Mouse (Mus musculus): Measurements from ENCODE around the gene Ctf1. TPM values are rescaled to one million over a fixed set of nuclear protein-coding genes. Genes with fewer than 3 reads are reported as not detected.
"Not testable (repeated sequence)": the region's sequence is repeated elsewhere in the genome, so short reads cannot be mapped to it uniquely, and the experiment has no call there.

Gene Ctf1
- total RNA-seq, 1 experiment from 2014 or later = 5.1 TPM

DNA sequence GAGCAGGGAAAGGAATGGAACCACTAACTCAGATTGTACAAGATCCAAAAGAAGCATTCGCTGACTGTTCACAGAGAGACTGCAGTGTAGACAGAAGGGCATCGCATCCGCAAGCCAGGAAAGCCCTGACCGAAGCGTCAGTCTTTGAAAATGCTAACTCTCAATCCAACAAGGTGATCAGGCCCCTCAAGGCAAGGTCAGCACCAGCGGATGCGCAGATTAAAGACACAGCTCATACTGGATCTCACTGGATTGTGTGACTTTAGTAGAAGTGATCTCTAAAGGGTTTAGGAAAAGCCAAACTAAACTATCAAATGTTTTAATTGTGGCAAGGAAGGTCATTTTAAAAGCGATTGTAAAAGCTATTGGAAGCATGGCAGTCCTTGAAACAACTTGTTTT lies 19.2 kb upstream of the Ctf1 start:
- no peak for DNase-seq

DNA sequence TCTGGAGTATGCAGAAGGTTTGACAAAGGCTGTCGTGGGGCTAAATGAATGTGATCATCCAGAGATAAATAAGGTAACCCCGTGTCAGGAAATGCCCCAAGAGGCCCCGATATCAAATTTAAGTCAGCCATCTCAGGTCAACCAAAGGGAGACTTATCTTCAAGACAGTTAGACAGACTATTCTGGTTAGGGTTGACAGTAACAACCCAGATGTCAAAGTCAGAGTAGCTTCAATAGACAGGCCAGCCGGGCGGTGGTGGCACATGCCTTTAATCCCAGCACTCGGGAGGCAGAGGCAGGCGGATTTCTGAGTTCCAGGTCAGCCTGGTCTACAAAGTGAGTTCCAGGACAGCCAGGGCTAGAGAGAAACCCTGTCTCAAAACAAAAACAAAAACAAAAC lies 18.8 kb upstream of the Ctf1 start:
- not testable (repeated sequence) for DNase-seq

DNA sequence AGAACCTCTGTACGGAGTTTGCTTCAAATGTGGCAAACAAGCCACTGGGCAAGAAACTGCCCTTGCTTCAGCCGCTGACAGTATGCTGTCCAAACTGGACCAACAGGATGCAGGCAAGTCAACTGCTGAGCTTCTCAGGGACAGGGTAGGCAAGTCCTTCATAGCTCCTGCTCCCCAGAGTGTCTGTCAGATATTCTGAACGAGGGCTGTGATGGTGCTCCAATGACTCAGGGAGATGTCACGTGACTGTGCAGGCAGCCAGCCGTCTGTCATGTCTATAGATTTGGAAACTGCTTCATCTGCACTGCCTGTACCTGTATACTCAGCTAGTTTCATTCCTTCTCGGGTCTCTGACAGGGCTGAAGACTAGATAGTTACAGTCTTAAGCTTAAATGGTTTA lies 13.6 kb upstream of the Ctf1 start:
- peak; percentile 62 for DNase-seq

DNA sequence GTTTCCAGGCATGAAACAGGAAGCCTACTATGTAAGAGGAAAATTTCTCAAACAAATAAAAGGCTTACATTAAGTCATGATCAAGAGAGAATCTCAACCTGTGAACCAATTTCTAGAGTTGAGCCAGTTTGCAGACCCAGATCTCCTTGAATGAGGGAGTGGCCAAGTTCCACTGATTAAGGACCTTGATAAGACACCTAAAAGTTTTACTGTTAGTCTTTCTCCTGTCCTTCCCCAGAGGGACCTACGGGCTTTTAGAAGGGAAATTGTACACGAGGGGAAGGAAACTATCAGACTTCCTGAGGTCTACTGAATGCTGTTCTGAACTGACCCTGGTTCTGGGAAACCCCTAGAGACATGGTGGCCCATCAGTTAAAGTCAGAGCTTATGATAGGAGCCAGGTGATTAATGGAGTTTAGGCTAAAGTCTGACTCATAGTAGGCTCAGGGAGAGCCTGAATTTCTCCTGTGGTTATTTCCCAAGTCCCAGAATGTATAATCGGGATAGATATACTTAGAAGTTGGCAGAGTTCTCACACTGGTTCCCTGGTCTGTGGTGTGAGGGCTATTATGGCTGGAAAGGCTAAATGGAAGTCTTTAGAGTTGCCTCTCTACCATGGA lies 11.7 kb upstream of the Ctf1 start:
- DNase-seq = no peak

DNA sequence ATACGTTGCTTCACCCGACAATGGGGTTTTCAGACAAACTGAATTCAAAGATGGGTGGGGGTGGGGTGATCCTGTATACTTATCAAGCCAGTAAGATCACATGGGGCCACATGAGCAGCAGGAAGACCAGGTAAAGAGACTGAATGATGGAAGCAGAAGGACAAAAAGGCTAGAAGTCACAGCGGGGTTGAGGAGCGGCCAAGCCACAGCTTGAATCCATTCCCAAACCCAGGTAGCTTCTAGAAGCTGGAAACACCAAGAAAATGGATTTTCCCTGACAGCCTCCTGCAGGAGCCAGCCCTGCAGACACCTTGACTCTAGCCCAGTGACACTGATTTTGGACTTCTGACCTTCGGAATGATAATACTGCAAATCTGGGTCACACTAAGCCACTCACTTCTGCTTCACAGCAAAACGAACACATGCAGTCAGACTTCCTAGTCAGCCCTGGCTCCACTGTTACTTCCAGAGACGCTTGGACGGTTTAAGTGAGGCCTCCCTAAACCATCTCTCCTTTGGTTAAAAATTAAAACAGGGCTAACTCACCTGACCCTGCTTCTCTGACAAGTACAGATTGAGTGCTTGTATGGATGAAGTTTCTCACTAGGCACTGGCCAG lies 8.9 kb upstream of the Ctf1 start:
- DNase-seq = no peak

DNA sequence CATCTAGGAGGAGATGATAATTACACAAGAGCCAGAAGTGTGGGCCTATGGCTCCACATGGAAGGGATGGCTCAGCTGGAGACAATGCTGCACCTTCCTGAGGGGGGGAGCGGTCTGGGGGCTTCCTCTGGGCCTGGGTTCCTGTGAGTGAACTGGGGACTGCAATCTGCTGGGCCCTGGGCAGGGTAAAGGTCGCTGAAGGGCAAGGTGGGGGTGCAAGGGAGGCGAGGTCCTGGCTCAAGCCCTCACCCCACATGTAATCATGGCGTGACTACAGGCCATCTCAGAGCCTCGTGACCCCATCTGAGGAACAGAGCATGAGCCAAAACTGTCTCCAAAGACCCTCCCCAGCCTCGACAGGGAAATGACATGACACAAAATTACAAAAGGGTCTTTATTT lies 7.9 kb upstream of the Ctf1 start:
- DNase-seq = no peak

DNA sequence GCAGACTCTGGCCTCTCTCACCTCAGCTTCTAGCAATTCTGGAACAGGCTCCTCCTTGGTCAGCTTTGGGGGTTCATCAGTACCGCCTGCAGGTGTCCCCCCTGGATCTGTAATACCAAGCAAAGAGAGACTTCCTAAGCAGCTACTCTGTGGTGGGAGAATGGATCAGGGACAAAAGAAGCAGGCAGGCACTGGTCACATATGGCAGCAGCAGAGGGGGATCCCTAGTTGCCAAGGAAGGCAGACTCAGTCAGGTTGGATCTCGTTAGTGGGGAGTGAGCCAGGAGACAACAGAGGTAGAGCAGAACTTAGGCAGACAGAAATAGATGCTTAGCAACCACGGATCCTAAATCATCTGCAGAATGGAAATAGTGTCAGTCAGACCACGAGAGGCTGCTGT lies 6.8 kb upstream of the Ctf1 start:
- no peak for DNase-seq

DNA sequence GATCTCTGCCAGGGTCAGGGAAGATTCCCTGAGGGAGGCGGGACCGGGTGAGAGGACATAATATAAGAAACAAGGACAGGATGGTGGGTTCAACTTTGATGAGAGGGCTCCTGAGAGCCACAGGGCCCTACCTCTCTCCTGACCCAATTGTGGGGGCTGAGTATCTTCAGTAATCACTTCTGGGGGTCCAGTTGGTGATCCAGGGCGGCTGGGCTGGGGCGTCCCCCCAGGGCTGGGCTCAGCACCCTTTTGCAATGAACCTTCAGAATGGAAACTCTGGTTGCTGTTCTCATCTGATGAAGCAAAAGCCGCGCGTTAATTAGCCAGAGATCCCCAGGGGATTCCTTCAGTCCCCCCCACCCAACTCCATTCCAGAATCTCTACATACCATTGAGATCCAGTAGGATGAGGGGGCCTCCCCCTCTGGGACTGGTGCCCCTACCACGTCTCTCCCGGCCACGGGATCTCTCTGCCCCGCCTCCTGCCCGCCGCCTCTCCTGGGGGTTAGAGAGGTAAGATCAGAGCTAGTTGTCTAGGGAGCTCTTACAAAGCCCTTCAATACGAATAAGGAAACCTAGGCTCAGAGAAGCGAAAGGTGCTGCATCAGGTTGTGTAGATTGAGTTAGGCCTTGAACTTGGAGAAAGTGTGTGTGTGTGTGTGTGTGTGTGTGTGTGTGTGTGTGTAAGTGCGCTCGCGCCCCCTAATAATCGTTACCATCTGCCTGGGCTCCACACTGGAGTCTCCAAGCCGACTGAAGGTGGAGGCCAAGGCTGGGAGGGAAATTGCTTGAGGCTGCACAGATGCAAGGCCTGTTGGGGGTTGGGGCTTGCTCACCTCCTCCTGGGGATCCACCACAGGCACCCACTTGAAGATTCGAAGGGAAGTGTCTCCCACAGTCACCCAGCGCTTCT lies 5.2 kb upstream of the Ctf1 start:
- DNase-seq = peak; percentile 40

DNA sequence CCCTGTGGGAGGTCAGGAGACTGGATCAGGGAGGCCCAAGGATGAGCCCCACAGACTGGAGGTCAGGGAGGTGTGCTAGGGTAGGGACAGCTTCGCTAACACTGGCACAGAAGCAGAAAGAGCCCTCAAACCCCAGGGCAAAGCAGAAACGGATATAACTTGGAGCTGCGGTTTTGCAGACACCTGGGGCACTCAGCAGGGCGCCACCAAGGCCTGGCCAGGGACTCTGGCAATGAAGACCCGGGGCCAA lies 4.7 kb upstream of the Ctf1 start:
- DNase-seq = no peak

DNA sequence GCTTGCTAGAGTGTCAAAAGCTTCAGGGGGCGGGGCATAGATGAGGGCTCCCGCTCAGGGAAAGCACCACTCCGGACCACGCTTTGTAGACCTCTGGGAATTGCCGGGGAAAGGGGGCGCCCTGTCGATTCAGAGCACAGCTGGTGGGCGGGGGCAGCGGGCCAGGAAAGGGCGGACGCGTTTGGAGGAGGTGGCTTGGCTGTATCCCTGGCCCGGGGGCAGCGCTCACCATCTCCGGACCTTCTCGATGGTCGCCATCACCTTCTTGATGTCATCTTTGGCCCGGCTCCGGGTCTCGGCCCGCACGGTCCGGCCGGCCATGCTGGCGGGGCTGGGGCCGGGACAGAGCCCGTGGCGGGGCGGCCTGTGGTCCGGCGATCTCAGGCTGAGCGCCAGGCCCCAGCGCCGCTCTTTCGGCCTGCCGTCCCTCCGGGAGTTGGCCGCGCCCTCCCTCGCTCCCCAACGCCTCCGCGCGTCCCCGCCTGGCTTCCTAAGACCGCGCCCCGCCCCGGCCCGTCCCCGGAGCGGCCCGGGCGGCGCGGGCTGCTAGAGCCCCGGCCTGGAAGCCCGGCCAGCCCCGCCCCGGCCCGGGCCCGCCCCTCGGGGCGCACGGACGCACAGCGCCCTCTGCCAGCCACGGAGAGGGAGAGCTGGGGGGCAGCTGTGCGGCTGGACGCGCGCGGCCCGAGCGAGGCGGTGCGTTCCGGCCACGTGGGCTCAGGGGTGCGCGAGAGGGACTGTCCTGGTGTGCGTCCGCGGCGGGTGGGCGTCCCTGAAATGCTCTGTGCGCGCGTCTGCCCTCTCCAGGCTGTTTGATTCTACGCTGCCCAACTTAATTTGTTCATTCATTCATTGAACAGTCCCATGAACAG lies 4.1 kb upstream of the Ctf1 start, which contains the start of gene Bcl7c:
Gene Bcl7c (minus strand): TSS at position 727 of the 872 bp plus-strand sequence.
- peak; percentile 96 for DNase-seq

DNA sequence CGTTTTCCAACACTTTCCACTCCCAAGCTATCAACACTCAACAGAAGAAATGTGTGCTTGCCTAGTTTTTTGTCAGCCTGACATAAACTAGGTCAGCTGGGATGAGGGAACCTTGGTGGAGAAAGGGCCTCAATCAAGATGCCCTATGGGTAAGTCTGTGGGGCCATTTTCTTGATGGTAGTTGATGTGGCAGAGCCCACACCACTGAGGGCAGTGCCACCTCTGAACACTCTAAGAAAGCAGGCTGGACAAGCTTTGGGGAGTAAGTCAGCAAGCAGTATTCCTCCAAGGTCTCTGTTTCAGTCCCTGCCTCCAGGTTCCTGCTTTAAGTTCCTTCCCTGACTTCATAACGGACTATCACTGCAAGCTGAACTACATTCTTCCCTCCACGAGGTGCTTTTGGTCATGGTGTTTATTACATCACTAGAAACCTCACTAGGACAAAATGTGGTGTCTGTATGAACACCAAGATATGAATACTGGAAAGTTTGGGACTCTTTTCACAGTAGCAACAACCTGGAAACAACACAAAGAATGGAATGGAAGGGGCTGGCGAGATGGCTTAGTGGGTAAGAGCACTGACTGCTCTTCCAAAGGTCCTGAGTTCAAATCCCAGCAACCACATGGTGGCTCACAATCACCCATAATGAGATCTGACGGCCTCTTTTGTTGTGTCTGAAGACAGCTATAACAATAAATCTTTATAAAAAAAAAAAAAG lies 3.1 kb upstream of the Ctf1 start:
- no peak for DNase-seq

DNA sequence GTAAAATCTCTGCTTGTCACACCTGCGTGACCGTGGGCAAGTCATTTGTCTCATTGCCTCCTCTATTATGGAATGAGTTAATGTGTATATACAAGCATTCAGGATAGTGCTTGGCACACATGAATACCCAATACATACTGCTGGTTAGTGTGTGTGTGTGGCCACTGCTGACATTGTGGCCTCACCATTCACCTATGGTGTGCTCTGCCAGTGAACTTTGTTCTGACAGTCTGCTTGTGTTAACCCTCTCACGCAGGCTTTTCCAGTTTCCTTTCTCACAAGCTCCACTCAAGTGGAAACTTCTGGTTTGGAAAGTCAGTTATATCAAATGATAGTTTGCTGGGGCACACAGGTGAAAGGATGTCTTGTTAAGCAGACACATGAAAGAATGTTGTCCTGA lies 1.5 kb upstream of the Ctf1 start:
- DNase-seq = no peak

DNA sequence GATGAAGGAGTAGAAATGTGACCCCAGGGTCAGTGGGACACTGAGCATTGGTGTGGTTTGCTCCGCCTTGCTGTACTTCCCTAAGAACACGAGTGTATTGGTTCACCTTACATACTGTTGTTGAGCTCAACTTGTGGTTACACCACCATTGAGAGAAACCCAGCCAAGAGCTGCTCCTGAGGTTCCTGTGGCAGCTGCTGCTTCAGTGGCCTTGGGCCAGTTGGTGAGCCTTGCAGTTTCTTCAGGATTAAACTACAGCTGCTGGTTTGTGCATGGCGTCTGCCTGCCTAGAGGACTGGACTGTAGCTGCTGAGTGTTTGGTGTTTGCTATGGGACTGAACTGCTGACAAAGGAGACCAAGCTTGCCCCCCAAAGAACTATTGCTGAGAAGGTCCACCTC lies 1.1 kb upstream of the Ctf1 start:
- DNase-seq = no peak

DNA sequence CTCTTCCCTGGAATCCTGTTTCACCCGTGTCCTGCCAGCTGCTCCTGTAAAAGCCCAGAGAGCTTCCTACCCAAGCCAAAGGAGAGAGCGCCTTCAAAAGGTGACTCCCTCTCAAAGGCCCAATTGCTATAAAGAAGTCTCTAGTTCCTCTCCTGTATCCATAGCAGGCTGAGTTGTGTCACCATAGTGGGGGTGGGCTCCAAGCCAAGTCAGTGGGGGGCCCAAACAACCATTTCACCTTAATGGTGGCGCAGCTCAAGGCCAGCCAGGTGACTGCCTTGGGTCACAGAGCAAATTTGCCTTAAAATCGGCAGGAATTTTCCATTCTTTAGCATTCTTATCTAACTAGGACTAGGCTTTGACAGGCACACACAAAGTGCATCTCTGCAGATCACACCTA lies 2.3 kb downstream of the Ctf1 start:
- no peak for DNase-seq

DNA sequence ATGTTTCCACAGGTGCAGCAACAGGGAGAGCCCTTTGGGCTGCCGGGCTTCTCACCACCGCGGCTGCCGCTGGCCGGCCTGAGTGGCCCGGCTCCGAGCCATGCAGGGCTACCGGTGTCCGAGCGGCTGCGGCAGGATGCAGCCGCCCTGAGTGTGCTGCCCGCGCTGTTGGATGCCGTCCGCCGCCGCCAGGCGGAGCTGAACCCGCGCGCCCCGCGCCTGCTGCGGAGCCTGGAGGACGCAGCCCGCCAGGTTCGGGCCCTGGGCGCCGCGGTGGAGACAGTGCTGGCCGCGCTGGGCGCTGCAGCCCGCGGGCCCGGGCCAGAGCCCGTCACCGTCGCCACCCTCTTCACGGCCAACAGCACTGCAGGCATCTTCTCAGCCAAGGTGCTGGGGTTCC lies 4.5 kb downstream of the Ctf1 start:
- peak; percentile 84 for DNase-seq

DNA sequence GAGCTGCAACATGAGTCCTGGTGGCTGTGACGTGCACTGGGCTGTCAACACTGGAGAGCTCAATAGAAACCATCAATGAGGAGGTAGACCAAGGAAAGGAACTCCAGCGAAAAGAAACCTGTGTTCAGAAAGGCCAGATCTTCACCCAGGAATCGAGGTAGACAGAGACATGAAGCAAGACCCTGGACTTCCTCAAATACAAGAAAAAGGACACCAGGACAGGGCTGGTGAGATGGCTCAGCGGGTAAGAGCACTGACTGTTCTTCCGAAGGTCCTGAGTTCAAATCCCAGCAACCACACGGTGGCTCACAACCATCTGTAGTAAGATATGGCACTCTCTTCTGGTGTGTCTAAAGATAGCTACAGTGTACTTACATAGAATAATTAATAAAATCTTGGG lies 5.8 kb downstream of the Ctf1 start:
- DNase-seq = no peak

DNA sequence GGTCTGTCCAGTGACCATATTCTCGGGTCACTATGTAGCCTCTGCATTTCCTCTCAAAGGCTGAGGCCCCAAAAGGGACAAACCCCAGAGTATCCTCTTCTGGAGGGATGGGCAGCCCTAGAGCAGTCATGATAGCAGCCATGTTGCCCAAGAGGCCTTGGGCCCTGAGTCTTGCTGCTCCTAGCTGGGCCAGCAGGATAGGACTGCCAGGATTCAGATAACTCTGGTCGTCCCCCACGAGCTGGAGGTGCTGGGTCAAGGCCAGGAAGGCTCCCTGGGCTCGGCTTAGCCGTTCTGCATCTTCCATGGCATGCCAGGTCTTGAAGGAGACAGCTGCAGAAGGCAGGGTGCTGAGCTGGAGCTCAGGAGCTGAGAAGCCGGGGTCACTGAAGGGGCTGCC lies 6.7 kb downstream of the Ctf1 start:
- peak; percentile 37 for DNase-seq

DNA sequence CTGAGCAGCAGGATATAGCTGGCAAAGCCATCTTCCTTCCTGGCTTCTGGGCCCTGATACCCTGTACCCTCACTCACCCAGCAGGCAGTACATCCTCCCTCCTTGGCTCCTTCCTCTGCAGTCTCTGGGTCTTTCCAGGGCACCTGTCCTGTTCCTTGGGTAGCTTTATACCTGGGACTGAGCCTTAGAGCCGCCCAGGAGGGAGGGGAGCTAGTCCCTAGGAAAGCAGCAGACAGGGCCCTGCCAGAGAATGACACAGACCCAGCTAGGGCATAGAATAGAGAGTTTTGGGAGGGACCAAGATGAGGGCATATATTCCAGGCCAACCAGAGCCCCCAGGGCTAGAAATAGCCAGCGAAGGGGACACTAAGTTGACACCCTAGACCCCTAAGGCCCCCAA lies 13.0 kb downstream of the Ctf1 start:
- no peak for DNase-seq

DNA sequence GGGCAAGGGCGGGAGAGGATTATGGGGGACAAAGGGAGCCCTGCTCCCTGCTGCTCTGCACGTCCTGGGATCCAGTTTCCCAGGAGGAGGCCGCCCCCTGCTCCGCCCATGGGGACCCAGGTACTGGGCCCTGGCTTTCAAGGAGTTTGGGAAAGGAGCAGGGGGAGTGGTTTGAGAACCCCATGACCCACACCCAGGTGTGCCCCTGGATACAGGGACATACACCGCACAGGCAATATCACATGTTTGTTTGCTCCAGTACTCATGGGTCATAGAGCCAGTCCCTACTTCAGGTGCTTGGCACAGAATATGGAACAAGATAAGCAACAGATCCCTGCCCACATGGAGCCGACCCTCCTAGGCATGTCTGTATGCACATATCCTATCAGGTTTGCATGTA lies 13.4 kb downstream of the Ctf1 start:
- no peak for DNase-seq

DNA sequence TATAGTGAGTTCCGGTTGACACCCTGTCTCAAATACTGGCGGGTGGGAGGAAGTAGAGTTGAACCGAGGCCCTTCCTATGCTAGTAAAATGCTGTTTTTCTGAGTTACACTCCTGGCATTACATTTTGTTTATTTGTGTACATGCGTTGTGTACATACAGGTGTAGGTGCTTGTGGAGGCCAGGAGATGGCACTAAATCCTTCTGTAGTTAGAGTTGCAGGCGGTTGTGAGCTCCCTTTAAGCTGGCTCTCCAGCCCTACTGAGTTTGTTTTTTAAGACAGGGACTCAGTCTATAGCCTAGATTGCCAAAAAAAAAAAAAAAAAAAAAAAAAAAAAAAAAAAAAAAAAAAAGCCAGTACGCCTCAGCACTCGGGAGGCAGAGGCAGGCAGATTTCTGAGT lies 15.4 kb downstream of the Ctf1 start:
- no peak for DNase-seq

DNA sequence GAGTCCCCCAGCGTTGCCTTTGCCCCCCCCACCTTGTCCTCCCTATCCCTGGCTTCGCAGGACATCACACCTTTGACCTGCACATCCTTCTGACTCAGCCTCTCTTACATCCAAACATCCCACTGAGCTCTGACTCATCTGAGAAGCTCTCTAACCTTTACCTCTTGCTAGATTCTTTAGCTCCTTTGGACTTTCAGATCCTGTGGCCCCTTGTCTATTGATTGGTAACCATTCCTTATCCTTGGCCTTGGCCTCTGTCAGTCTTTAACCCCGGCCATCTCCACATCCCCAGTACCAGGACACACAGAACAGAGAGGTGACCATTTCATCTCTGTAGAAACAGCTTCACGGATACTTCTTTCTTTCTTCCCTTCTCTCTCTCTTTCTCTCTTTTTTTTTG lies 17.6 kb downstream of the Ctf1 start:
- DNase-seq = no peak

DNA sequence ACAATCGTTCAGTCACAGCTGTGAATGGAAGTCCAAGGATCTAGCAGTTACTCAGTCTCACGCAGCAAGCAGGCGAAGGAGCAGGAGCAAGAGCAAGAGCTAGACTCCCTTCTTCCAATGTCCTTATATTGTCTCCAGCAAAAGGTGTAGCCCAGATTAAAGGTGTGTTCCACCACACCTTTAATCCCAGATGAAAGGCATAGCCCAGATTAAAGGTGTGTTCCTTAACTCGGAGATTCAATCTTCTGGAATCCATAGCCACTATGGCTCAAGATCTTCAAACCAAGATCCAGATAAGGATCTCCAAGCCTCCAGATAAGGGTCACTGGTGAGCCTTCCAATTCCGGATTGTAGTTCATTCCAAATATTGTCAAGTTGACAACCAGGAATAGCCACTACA lies 19.5 kb downstream of the Ctf1 start, which contains the start of gene Ctf2:
Gene Ctf2 (minus strand): TSS at position 101 of the 400 bp plus-strand sequence.
- not testable (repeated sequence) for DNase-seq

Data from adrenal gland, postnatal 14 days (tissue).